Mouse (Mus musculus) CH12.LX (cell line): ENCODE data around the gene Cmpk2. TPM values are rescaled to one million over a fixed set of nuclear protein-coding genes. Genes with fewer than 3 reads are reported as not detected.
"Not testable (repeated sequence)": the region's sequence is repeated elsewhere in the genome, so short reads cannot be mapped to it uniquely, and the experiment has no call there.

Source experiments
- DNase-seq: peaks from one replicate; pipeline ENCODE4 v3.0.0-alpha.2; 2013; ENCODE audit errors: extremely low read depth
- H3K27ac ChIP-seq: 2 replicates; pipeline ENCODE4 v1.5.1; 2012; ENCODE audit warnings: low read depth, mild to moderate bottlenecking, control low read depth, moderate library complexity; ENCODE audit not compliant: insufficient read depth
- H3K27me3 ChIP-seq: replicated peaks from 2 replicates; pipeline ENCODE3; 2012; ENCODE audit warnings: inconsistent platforms
- H3K36me3 ChIP-seq, 2 experiments: replicated peaks in 1 of 2; 2 replicates each; pipeline versions ENCODE3 to v1.6.1; 2012; ENCODE audit warnings: inconsistent platforms in 1 of 2, low read length in 1 of 2, mild to moderate bottlenecking in 1 of 2, mixed read lengths in 1 of 2, moderate library complexity in 1 of 2; ENCODE audit not compliant: control insufficient read depth in 1 of 2, insufficient read depth in 1 of 2
- H3K4me1 ChIP-seq, 2 experiments: 2 replicates each; pipeline ENCODE4 v1.6.1; 2012; ENCODE audit warnings: inconsistent platforms in 1 of 2, moderate library complexity in 1 of 2; ENCODE audit not compliant: insufficient read depth in 2 of 2, control insufficient read depth in 1 of 2
- H3K4me2 ChIP-seq: 2 replicates; pipeline ENCODE4 v1.6.1; 2012; ENCODE audit warnings: low read depth, mild to moderate bottlenecking, control low read depth; ENCODE audit not compliant: poor library complexity, insufficient read depth, severe bottlenecking
- H3K4me3 ChIP-seq, 3 experiments: fragments of 150-350 bp in 1 of 3; sonication (generic) in 1 of 3; replicated peaks in 1 of 3; 2 replicates each; pipeline versions ENCODE3 to v1.5.1; 2011 to 2012; ENCODE audit warnings: low read depth in 2 of 3, low read length in 2 of 3, mild to moderate bottlenecking in 2 of 3, moderate library complexity in 2 of 3, control low read depth in 1 of 3, improper control_type of control experiment in 1 of 3, inconsistent platforms in 1 of 3, mixed read lengths in 1 of 3; ENCODE audit not compliant: poor library complexity in 1 of 3
- H3K79me2 ChIP-seq: replicated peaks from 2 replicates; pipeline ENCODE4 v1.6.1; 2012; ENCODE audit warnings: mild to moderate bottlenecking, moderate library complexity; ENCODE audit not compliant: control insufficient read depth, poor library complexity, insufficient read depth, severe bottlenecking; ENCODE audit errors: extremely low read depth
- H3K9ac ChIP-seq: 2 replicates; pipeline ENCODE4 v1.6.1; 2012; ENCODE audit warnings: low read depth, mild to moderate bottlenecking, control low read depth, moderate library complexity; ENCODE audit not compliant: insufficient read depth
- H3K9me3 ChIP-seq: replicated peaks from 2 replicates; pipeline ENCODE3; 2012; ENCODE audit warnings: low read length, inconsistent platforms, mixed read lengths
- CHD2 ChIP-seq: IDR thresholded peaks from 2 replicates; pipeline ENCODE4 v1.6.1; 2011; ENCODE audit warnings: low read length, improper control_type of control experiment
- E2F4 ChIP-seq: IDR thresholded peaks from 2 replicates; pipeline ENCODE4 v1.6.1; 2011; ENCODE audit warnings: low read depth, low read length, improper control_type of control experiment; ENCODE audit not compliant: insufficient replicate concordance
- JUN ChIP-seq: IDR thresholded peaks from 2 replicates; pipeline ENCODE4 v1.6.1; 2011; ENCODE audit warnings: low read depth, mild to moderate bottlenecking, low read length, improper control_type of control experiment, moderate library complexity; ENCODE audit not compliant: insufficient read depth
- JUND ChIP-seq: conservative IDR thresholded peaks from 2 replicates; pipeline ENCODE4 v1.6.1; 2011; ENCODE audit warnings: low read depth, low read length, improper control_type of control experiment
- KAT2A ChIP-seq: IDR thresholded peaks from 2 replicates; pipeline ENCODE4 v1.6.1; 2012; ENCODE audit warnings: low read length, improper control_type of control experiment, inconsistent platforms; ENCODE audit not compliant: insufficient replicate concordance
- MAZ ChIP-seq: IDR thresholded peaks from 2 replicates; pipeline ENCODE4 v1.6.1; 2012; ENCODE audit warnings: low read depth, mild to moderate bottlenecking, inconsistent platforms, low read length, improper control_type of control experiment, moderate library complexity
- MXI1 ChIP-seq: IDR thresholded peaks from 2 replicates; pipeline ENCODE4 v1.6.1; 2011; ENCODE audit warnings: mild to moderate bottlenecking, low read depth, low read length, improper control_type of control experiment
- MYC ChIP-seq: IDR thresholded peaks from 2 replicates; pipeline ENCODE4 v1.6.1; 2011; ENCODE audit warnings: low read depth, mild to moderate bottlenecking, improper control_type of control experiment, low read length
- RCOR1 ChIP-seq: conservative IDR thresholded peaks from 2 replicates; pipeline ENCODE4 v1.6.1; 2012; ENCODE audit warnings: low read depth, mild to moderate bottlenecking, inconsistent platforms, low read length, improper control_type of control experiment
- UBTF ChIP-seq: IDR thresholded peaks from 2 replicates; pipeline ENCODE4 v1.6.1; 2012; ENCODE audit warnings: low read depth, mild to moderate bottlenecking, inconsistent platforms, low read length, improper control_type of control experiment, moderate library complexity
- ZMIZ1 ChIP-seq: IDR thresholded peaks from 2 replicates; pipeline ENCODE4 v1.6.1; 2012; ENCODE audit warnings: low read depth, mild to moderate bottlenecking, inconsistent platforms, low read length, improper control_type of control experiment
- dilution Hi-C: fragments of 300-500 bp; cut with MboI; formaldehyde crosslinking; loops from 2 replicates; pipeline ENCODE4 v1.14.3; 2020; ENCODE audit warnings: low sequenced_read_pairs; ENCODE audit not compliant: extremely low pct_unique_long_range_greater_than_20kb, extremely low pct_ligation_motif_present
- in situ Hi-C: fragments of 300-500 bp; cut with MboI; formaldehyde crosslinking; loops from 3 replicates; pipeline ENCODE4 v1.14.3; 2019; ENCODE audit warnings: low sequenced_read_pairs, low pct_ligation_motif_present, low pct_unique_long_range_greater_than_20kb, mixed read lengths
- polyA plus RNA-seq: library from polyadenylated mRNA; unstranded; fragments of >175 nt; gene quantifications from 2 replicates; pipeline ENCODE4 v1.2.1, GENCODE M21; 2012; ENCODE audit warnings: low read depth; ENCODE audit not compliant: insufficient read length
- total RNA-seq, 2 experiments: library from RNA; depleted of rRNA; stranded (reverse); fragments of 300-350 nt in 1 of 2; fragments of >200 nt in 1 of 2; gene quantifications; 2 replicates each; pipeline ENCODE4 v1.2.3; 2012 to 2014

Gene Cmpk2
- total and polyA plus RNA-seq, 3 experiments = 0.15 to 0.47 TPM; not detected in 1

DNA sequence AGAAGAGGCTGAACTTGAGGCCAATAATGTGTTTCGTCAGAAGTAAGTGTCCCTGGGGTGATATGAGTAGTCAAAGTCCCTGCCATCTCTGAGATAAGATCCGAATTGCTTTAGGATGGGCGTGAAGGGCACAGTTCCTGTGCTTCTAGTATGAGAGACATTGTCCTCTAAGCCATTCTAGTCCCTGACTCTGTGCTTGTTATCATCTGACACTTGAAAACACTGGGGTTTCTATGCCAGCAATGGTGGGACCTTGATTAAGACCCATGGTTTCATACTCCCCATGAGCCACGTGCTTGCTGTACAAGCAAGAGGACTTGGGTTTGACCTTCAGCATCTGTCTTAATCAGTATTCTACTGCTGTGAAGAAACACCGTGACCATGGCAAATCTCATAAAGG is 8.2 kb downstream of the Cmpk2 start:
- no peaks in the 10 kb centered on the region for H3K36me3 ChIP-seq
- no peak overlapping the region for H3K9ac ChIP-seq
- no peak overlapping the region for H3K4me2 ChIP-seq
- no peak for TF ChIP-seq ZMIZ1
- H3K27me3 ChIP-seq = no peaks in the 10 kb centered on the region
- dilution Hi-C loops (no loop called here), in situ Hi-C loops (no loop called here)
- H3K79me2 ChIP-seq = no peaks in the 10 kb centered on the region
- H3K9me3 ChIP-seq = no peaks in the 10 kb centered on the region
- H3K4me3 ChIP-seq = no peak overlapping the region
- no peaks in the 10 kb centered on the region for H3K4me1 ChIP-seq
- DNase-seq = no peak
- no peak overlapping the region for H3K27ac ChIP-seq

DNA sequence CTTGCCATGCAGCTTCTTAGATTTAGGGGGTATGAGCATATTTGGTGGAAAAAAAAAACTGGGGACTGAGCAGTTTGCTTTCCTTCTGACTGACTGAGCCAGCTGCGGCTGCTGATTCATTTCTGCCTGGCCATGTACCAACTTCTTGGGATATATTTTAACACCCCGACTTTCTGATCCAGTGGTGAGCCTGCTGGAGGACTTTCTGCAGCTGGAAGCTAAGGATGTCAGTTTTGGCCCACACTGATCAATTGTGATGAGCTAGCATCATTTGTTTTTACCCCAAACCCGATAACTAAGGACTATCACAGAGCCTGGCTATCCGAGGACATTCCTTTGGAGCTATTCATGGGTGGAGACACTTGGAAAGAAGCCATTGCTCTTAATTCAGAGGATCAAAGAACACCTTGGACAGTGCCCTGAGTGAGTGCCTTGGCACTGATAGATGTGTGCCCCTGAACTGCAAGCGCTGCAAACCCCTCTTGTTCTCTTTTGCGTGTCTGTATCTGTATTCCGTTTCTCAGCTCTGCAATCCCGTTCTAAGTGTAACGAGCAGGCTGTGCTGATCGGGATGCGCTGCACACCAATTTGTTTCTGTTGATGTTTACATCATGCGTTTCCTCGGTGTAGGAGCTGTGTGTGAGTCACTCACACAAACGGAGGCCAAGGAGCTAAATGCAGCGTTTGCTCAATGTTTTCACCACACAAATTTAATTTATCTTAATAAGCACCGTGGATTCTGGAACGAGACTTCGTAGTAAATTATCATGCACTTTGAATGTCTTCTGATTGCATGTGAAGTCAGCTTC is 9.4 kb downstream of the Cmpk2 start:
- Histone ChIP-seq H3K27ac (no peak overlapping the region), H3K36me3 (no peaks in the 10 kb centered on the region), H3K4me1 (no peaks in the 10 kb centered on the region), H3K9ac (no peak overlapping the region), H3K79me2 (no peaks in the 10 kb centered on the region), H3K4me2 (no peak overlapping the region), H3K4me3 (no peak overlapping the region), H3K27me3 (no peaks in the 10 kb centered on the region), H3K9me3 (no peaks in the 10 kb centered on the region)
- in situ Hi-C loops (no loop called here), dilution Hi-C loops (no loop called here)
- DNase-seq = no peak
- TF ChIP-seq KAT2A (no peak), JUND (no peak), RCOR1 (no peak), MAZ (no peak), CHD2 (no peak), MYC (no peak), UBTF (no peak), JUN (no peak), MXI1 (no peak), E2F4 (no peak)

DNA sequence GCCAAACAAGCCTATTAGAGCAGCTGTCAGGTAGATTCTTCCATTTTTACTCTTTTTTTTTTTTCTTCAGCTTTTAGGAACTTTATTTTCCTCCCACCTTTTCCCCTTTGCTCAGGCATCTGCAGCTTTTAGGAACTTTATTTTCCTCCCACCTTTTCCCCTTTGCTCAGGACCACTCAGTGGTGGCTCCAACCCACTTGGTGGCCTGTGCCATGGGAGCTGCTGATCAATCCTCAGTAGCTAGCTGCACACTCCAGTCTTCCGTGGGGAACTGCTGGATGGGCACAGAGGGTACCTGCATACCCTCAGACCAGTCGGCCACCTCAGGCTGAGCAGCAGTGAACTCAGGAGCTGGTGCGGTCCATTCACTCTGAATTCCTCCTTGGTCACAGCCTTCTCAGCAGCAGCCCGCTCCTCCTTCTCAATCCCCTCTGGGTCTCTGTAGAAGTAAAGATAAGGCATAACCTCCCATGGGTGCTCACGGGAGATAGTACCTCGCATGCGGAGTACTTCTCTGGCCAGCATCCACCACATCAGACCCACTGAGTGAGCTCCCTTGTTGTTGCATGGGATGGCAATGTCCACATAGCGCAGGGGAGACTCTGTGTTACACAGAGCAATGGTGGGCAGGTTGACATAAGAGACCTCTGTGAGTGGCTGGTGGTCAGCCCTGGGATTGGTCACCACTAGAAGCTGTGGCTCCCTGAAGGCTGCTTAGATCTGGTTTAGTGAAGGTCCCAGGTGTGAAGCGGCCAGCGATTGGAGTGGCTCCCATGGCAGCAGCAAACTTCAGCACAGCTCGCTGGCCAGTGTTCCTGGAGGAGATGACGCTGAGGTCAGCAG is 17.0 kb downstream of the Cmpk2 start:
- in situ Hi-C loops, DNase-seq, H3K36me3 ChIP-seq, H3K79me2 ChIP-seq, H3K27me3 ChIP-seq, H3K4me2 ChIP-seq, H3K27ac ChIP-seq, dilution Hi-C loops, H3K4me3 ChIP-seq, H3K9ac ChIP-seq, H3K9me3 ChIP-seq: not testable (repeated sequence)
- H3K4me1 ChIP-seq = peaks cover 0 to 13% of the 10 kb centered on the region in 2 experiments; a peak in 1 of 4 replicates
